Mouse (Mus musculus): ENCODE data around the gene Agl.
"Not testable (repeated sequence)": the region's sequence is repeated elsewhere in the genome, so short reads cannot be mapped to it uniquely, and the experiment has no call there.

The Agl gene

DNA sequence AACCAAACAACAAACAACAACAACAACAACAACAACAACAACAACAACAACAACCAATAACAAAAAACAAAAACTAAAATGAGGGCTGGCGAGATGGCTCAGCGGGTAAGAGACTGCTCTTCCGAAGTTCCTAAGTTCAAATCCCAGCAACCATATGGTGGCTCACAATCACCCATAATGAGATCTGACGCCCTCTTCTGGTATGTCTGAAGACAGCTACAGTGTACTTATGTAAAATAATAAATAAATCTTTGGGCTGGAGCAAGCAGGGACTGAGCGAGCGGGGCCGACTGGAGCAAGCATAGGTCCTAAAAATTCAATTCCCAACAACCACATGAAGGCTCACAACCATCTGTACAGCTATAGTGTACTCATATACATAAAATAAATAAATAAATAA is 60.3 kb downstream of the Agl start:
- not testable (repeated sequence) for DNase-seq (ENCODE audit: low read depth)

DNA sequence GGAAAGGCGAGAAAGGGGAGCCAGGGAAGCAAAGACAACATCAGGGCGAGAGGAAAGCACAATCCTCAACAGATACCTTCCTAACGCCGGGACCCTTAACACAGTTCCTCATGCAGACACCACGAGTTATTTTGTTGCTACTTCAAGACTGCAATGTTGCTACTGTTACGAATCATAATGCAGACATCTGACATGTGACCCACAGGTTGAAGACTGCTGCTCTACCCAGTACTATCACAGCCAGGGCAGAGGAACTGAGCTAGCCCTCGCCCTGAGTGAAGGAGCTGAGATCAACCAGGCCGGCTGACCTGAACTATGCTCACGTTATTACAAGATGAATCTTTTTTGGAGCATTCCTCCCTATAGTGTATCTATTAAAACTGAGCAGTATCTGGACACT is 67.0 kb downstream of the Agl start:
- DNase-seq (ENCODE audit: low read depth) = no peak

GRCm38 (mm10) chr3:116740106-116740505 is 67.9 kb downstream of the Agl start:
- DNase-seq (ENCODE audit: low read depth) = no peak

- no peak for DNase-seq (ENCODE audit: low read depth)
These were observed 70.6 kb downstream of the Agl start for GRCm38 (mm10) chr3:116737326-116737731.

GRCm38 (mm10) chr3:116729483-116730174 is 78.3 kb downstream of the Agl start:
- no peak for DNase-seq (ENCODE audit: low read depth)

- DNase-seq (ENCODE audit: low read depth) = no peak
These were observed 81.2 kb downstream of the Agl start for GRCm38 (mm10) chr3:116726807-116727206.

DNA sequence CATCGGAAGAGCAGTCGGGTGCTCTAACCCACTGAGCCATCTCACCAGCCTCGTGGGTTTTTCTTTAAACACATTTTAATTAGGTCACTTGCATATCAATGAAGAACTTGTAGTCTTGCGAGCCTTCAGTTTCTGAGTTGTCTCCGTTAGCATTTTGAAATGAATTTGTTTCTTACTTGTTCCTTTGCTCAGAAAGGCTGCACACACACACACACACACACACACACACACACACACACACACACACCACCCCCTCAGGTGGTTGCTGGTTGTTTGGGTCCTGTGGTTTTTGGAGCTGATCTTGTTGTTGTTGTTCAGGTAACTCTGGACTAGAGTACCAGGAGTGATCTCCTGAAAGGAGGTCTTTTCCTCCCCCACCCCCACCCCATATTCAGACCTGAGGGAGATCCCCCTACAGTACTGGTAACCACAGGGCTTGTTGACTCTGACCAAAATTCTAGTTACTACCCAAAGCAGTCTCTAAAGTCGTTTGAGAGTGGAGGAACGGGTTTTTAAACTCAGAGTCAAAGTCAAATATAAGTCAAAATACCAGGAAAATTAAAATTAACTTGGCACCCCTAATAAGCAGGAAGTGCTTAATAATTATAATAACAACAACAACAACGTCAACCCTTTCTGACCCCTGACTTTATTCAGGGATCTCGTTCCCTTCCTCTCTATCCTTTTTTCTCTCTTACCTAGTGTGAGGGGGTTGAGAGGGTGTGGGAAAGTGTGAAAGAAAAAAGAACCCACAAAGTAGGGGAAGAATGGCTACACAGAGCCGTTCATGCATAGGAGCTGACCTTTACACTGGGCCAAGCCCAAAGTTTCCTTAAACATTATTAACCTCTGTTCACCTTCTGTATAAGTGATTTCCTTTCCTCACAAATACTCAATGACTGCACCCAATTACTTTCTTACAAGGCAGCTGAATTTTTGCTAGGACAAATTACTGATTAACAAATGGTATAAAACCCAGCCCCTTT is 84.2 kb downstream of the Agl start:
- DNase-seq (ENCODE audit: low read depth) = no peak

DNA sequence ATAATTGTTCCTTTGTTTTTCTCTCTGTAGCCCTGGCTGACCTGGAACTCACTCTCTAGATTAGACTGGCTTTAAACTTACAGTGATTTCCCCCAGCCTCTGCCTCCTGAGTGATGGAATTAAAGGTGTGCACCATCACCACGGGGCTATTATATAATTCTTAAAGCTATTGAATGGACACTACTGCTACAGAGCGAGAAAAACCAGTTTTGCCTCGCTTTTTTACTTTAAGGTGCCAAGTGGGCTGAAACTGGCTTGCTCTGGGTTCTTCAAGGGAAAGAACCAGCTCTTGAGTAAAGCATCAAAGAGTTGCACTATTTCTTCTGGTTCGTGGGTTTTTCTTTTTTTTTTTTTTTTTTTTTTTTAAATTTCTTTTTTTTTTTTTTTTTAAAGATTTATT is 85.0 kb downstream of the Agl start:
- DNase-seq (ENCODE audit: low read depth) = no peak

- DNase-seq (ENCODE audit: low read depth) = no peak
These were observed 89.0 kb downstream of the Agl start for GRCm38 (mm10) chr3:116718951-116719350.

DNA sequence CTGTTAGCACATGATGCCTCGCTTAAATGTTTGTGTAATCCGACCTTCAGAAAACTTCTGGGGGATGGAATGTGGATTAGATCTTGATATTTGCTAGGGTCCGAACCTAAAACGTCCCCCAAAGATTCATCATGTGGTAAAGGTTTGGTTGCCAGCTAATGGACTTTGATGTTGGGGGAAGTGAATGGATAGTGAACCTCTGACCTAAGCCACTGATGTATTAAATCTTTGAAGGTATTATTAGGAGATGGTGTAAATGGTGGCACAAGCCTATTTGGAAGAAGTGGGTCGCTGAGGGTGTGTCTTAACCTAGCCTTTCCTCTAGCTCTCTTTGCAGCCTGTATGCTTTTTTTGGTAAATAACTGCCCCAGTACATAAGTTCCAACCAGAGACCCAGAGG is 94.9 kb downstream of the Agl start:
- DNase-seq (ENCODE audit: low read depth) = peak; percentile 25

- DNase-seq (ENCODE audit: low read depth) = no peak
These were observed 95.5 kb downstream of the Agl start, which contains the start of gene Slc35a3 for GRCm38 (mm10) chr3:116712436-116712881. TSS of gene Slc35a3 (minus strand) at chr3:116712831.

DNA sequence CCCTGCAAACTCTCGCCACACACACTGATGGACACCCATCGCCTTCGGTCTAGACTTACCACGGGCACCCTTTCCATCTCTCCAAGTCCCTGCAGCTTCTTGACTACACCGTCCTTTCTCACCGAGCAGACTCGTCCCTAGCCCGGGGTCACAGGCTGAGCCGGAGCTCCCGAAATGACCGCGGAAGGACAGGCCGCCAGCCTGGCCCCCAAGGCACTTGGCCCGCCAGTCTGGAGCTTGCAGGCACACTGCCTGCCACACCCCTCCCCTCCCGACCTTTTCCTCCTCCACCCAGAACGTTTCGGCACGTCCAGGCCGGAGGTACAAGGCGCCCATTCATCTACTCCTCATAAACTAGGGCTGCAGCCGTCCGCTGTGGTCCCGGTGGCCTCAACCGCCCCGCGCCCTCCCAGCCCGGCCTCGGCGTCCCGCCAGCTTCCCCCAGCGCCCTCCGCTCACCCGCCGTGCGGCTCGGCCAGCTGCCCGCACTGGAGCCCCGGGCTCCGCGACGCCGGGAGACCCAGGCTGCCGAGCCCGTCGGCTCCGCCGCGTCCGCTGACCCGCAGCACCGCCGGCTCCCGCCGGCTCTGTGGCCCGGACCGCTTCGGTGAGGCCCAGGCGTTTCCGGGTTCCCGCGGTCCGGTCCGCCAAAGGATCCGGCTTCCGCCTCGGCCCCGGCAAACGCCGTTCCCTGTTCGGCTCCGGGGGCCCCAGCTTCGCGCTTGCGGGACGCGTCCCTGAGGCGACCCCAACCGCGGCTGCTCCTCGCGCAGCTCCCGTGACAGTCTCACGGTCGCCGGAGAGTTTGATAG is 96.1 kb downstream of the Agl start:
- DNase-seq (ENCODE audit: low read depth) = peak; percentile 77

- no peak for DNase-seq (ENCODE audit: low read depth)
These were observed 97.0 kb downstream of the Agl start for GRCm38 (mm10) chr3:116710941-116711340.

DNA sequence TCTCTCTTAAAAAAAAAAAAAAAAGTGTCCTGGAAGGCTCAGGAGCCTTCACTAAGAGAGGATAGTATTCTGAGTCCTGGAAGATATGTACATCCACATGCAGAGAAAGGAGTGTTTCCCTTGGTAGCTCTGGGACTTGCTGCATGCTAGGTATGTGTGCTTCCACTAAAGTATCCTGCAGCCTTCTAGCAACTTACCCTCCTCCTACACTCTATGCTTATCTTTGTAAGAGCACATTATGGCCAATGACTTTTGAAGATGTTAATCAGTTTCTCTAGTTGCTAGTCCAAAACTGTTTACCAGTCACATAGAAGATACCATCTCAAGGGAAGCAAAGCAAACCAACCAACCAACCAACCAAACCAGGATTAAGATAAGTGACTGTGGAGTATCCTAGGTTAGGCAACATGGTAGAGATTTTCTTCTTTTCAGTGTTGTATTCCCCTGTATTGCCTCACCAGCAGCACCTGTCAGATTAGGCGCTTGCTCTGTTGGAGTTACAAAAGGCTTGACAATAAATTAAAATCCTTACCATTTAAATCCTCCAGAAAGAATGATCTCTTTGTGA is 102.2 kb downstream of the Agl start:
- DNase-seq (ENCODE audit: low read depth) = no peak

DNA sequence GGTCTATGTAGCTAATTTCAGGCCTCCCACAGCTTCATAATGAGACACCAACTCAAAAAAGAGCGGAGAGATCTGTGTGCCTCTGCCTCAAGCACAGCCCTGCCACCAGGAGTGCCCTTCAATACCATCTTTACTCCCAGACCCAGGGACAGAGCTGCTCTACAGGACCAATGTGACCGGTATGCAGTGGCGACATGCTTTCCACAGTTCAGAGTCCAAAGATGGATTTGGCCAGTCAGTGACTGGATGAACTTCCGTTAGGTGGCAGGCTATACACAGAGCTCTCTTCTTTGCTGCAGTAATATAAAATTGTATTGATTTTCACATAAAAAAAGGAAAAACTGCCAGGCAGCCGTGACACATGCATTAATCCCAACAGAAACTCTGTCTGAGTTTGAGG is 104.1 kb downstream of the Agl start:
- no peak for DNase-seq (ENCODE audit: low read depth)

GRCm38 (mm10) chr3:116702647-116703272 is 105.2 kb downstream of the Agl start:
- no peak for DNase-seq (ENCODE audit: low read depth)

GRCm38 (mm10) chr3:116701601-116702000 is 106.4 kb downstream of the Agl start:
- no peak for DNase-seq (ENCODE audit: low read depth)

GRCm38 (mm10) chr3:116698786-116699185 is 109.2 kb downstream of the Agl start:
- DNase-seq (ENCODE audit: low read depth) = no peak

GRCm38 (mm10) chr3:116695666-116695985 is 112.3 kb downstream of the Agl start:
- DNase-seq (ENCODE audit: low read depth) = no peak

GRCm38 (mm10) chr3:116694955-116695665 is 112.9 kb downstream of the Agl start:
- DNase-seq (ENCODE audit: low read depth) = no peak

GRCm38 (mm10) chr3:116694312-116694711 is 113.7 kb downstream of the Agl start:
- DNase-seq (ENCODE audit: low read depth) = no peak
